Mouse (Mus musculus) liver, adult 2 months (tissue): ENCODE measurements around the gene Evi5. TPM values are rescaled to one million over a fixed set of nuclear protein-coding genes. Genes with fewer than 3 reads are reported as not detected.

Source experiments
- DNase-seq: peaks from one replicate; pipeline ENCODE4 v3.0.0-alpha.2; 2011; ENCODE audit warnings: low read depth, low spot score; ENCODE audit errors: extremely low read depth
- H3K27ac ChIP-seq: fragments of 200-500 bp; replicated peaks from 2 replicates; pipeline ENCODE4 v1.5.1; 2012; ENCODE audit warnings: low read depth, mild to moderate bottlenecking, control low read depth, inconsistent platforms, low read length; ENCODE audit not compliant: insufficient read depth
- H3K27me3 ChIP-seq: fragments of 200-500 bp; 2 replicates; pipeline ENCODE4 v1.6.1; 2012; ENCODE audit warnings: mild to moderate bottlenecking, moderate library complexity, low read length, inconsistent platforms; ENCODE audit not compliant: control insufficient read depth, insufficient read depth
- H3K36me3 ChIP-seq: fragments of 200-500 bp; 2 replicates; pipeline ENCODE4 v1.6.1; 2012; ENCODE audit warnings: low read length, inconsistent platforms; ENCODE audit not compliant: control insufficient read depth, insufficient read depth
- H3K4me1 ChIP-seq: fragments of 200-500 bp; 2 replicates; pipeline ENCODE4 v1.6.1; 2011; ENCODE audit warnings: low read length; ENCODE audit not compliant: control insufficient read depth, insufficient read depth
- H3K4me3 ChIP-seq: fragments of 200-500 bp; 2 replicates; pipeline ENCODE4 v1.5.1; 2011; ENCODE audit warnings: low read depth, mild to moderate bottlenecking, control low read depth, low read length, moderate library complexity; ENCODE audit not compliant: insufficient read depth
- H3K79me2 ChIP-seq: fragments of 200-500 bp; 2 replicates; pipeline ENCODE4 v1.6.1; 2012; ENCODE audit warnings: inconsistent platforms, mild to moderate bottlenecking, low read length, moderate library complexity; ENCODE audit not compliant: control insufficient read depth, insufficient read depth
- H3K9ac ChIP-seq: fragments of 200-500 bp; 2 replicates; pipeline ENCODE4 v1.6.1; 2012; ENCODE audit warnings: low read depth, mild to moderate bottlenecking, control low read depth, inconsistent platforms, low read length
- CTCF ChIP-seq: fragments of 200-500 bp; IDR thresholded peaks from 2 replicates; pipeline ENCODE4 v1.5.1; 2011; ENCODE audit warnings: low read depth, low read length, control low read depth
- POLR2A ChIP-seq: fragments of 200-500 bp; IDR thresholded peaks from 2 replicates; pipeline ENCODE4 v1.6.1; 2011; ENCODE audit warnings: low read length, control low read depth; ENCODE audit not compliant: insufficient read depth; ENCODE audit errors: extremely low read depth
- WGBS: fragments of 180-500 bp; shearing (Covaris S2); methylation state at CpG from one replicate; pipeline ENCODE4 v1.1.7; 2018; 5-methylcytosine and 5-hydroxymethylcytosine counted together
- polyA plus RNA-seq: library from polyadenylated mRNA; depleted of rRNA; stranded (reverse); fragments of >200 nt; gene quantifications from 2 replicates; pipeline ENCODE4 v1.2.3, GENCODE M21; 2012
- total RNA-seq: library from RNA; depleted of rRNA; stranded (reverse); fragments of >200 nt; gene quantifications from 2 replicates; pipeline ENCODE4 v1.2.3, GENCODE M21; 2014

Evi5 gene
- total and polyA plus RNA-seq, 2 experiments = 29.0 to 118 TPM

GRCm38 (mm10) chr5:107768224-107768623 is 106.7 kb downstream of the Evi5 start:
- Histone ChIP-seq H3K4me1 (no peaks in the 10 kb centered on the region; the same call in 1 of the 2 replicates), H3K9ac (no peak overlapping the region), H3K36me3 (peaks cover 27% of the 10 kb centered on the region), H3K27me3 (no peaks in the 10 kb centered on the region), H3K27ac (no peak overlapping the region), H3K79me2 (peaks cover 5% of the 10 kb centered on the region; the same call in 1 of the 2 replicates), H3K4me3 (no peak overlapping the region)
- DNase-seq = no peak
- whole genome bisulfite sequencing = 97% methylated on average over 1 of the region's 1 CpGs
- no peak for TF ChIP-seq CTCF

GRCm38 (mm10) chr5:107765946-107766345 is 109.0 kb downstream of the Evi5 start:
- Histone ChIP-seq H3K27me3 (no peaks in the 10 kb centered on the region), H3K36me3 (peaks cover 17% of the 10 kb centered on the region), H3K79me2 (peaks cover 5% of the 10 kb centered on the region; the same call in 1 of the 2 replicates), H3K4me1 (no peaks in the 10 kb centered on the region), H3K27ac (no peak overlapping the region), H3K9ac (no peak overlapping the region), H3K4me3 (no peak overlapping the region)
- TF ChIP-seq POLR2A (no peak), CTCF (no peak)
- DNase-seq = no peak
- 93% methylated on average over 4 of the region's 4 CpGs for WGBS

- no peaks in the 10 kb centered on the region for H3K4me1 ChIP-seq
- peaks cover 19% of the 10 kb centered on the region for H3K36me3 ChIP-seq
- TF ChIP-seq CTCF (no peak), POLR2A (no peak)
- WGBS = 79% methylated on average over 1 of the region's 1 CpGs
- no peak overlapping the region for H3K4me3 ChIP-seq
- H3K27me3 ChIP-seq = no peaks in the 10 kb centered on the region
- DNase-seq = no peak
- H3K27ac ChIP-seq = no peak overlapping the region
- H3K79me2 ChIP-seq = peaks cover 5% of the 10 kb centered on the region; the same call in 1 of the 2 replicates
- no peak overlapping the region for H3K9ac ChIP-seq
Observed at GRCm38 (mm10) chr5:107764486-107764885, 110.4 kb downstream of the Evi5 start.

GRCm38 (mm10) chr5:107763674-107764073 is 111.2 kb downstream of the Evi5 start:
- Histone ChIP-seq H3K4me3 (no peak overlapping the region), H3K36me3 (peaks cover 25% of the 10 kb centered on the region), H3K27me3 (no peaks in the 10 kb centered on the region), H3K79me2 (peaks cover 5% of the 10 kb centered on the region; the same call in 1 of the 2 replicates), H3K9ac (no peak overlapping the region), H3K4me1 (no peaks in the 10 kb centered on the region), H3K27ac (no peak overlapping the region)
- TF ChIP-seq POLR2A = no peak
- TF ChIP-seq CTCF = no peak
- no peak for DNase-seq

- WGBS = 78% methylated on average over 5 of the region's 5 CpGs
- DNase-seq = no peak
- Histone ChIP-seq H3K27ac (no peak overlapping the region), H3K27me3 (no peaks in the 10 kb centered on the region), H3K4me1 (no peaks in the 10 kb centered on the region), H3K79me2 (no peaks in the 10 kb centered on the region), H3K36me3 (peaks cover 36% of the 10 kb centered on the region), H3K9ac (no peak overlapping the region), H3K4me3 (no peak overlapping the region)
- TF ChIP-seq POLR2A (no peak), CTCF (no peak)
Observed at GRCm38 (mm10) chr5:107759121-107759520, 115.8 kb downstream of the Evi5 start.

- Histone ChIP-seq H3K4me1 (no peaks in the 10 kb centered on the region), H3K27ac (no peak overlapping the region), H3K4me3 (no peak overlapping the region), H3K9ac (no peak overlapping the region), H3K36me3 (peaks cover 48% of the 10 kb centered on the region), H3K27me3 (no peaks in the 10 kb centered on the region), H3K79me2 (no peaks in the 10 kb centered on the region)
- DNase-seq = no peak
- WGBS = 95% methylated on average over 2 of the region's 2 CpGs
- TF ChIP-seq POLR2A = no peak
- no peak for TF ChIP-seq CTCF
Observed at GRCm38 (mm10) chr5:107756072-107756471, 118.8 kb downstream of the Evi5 start.
